Mouse (Mus musculus) embryonic facial prominence, embryonic 15.5 days (tissue): ENCODE results near the gene Jund. TPM values are rescaled to one million over a fixed set of nuclear protein-coding genes. Genes with fewer than 3 reads are reported as not detected.

ENCODE experiments used
- ATAC-seq: fragments of 200-750 bp; cut with Nextera tagmentation; 2 replicates; pipeline ENCODE4 v1.8.0; 2017; ENCODE audit warnings: low read depth, moderate TSS enrichment; ENCODE audit not compliant: insufficient number of reproducible peaks, low FRiP score, low TSS enrichment
- H3K27ac ChIP-seq: fragments of 300-500 bp; sonication (generic); replicated peaks from 2 replicates; pipeline ENCODE4 v1.5.1; 2015; ENCODE audit warnings: mild to moderate bottlenecking, inconsistent platforms
- H3K27me3 ChIP-seq: fragments of 300-500 bp; sonication (generic); 2 replicates; pipeline ENCODE4 v1.6.1; 2015; ENCODE audit warnings: inconsistent platforms
- H3K36me3 ChIP-seq: fragments of 300-500 bp; sonication (generic); 2 replicates; pipeline ENCODE4 v1.6.1; 2015; ENCODE audit warnings: mild to moderate bottlenecking, inconsistent platforms
- H3K4me1 ChIP-seq: fragments of 300-500 bp; sonication (generic); 2 replicates; pipeline ENCODE4 v1.6.1; 2015; ENCODE audit warnings: inconsistent platforms
- H3K4me2 ChIP-seq: fragments of 300-500 bp; sonication (generic); replicated peaks from 2 replicates; pipeline ENCODE4 v1.6.1; 2015; ENCODE audit warnings: mild to moderate bottlenecking, inconsistent platforms
- H3K4me3 ChIP-seq: fragments of 300-500 bp; sonication (generic); replicated peaks from 2 replicates; pipeline ENCODE4 v1.5.1; 2015; ENCODE audit warnings: mild to moderate bottlenecking, inconsistent platforms
- H3K9ac ChIP-seq: fragments of 300-500 bp; sonication (generic); 2 replicates; pipeline ENCODE4 v1.6.1; 2015; ENCODE audit warnings: inconsistent platforms
- H3K9me3 ChIP-seq: fragments of 300-500 bp; sonication (generic); replicated peaks from 2 replicates; pipeline ENCODE4 v1.6.1; 2016; ENCODE audit warnings: inconsistent platforms
- WGBS: fragments of 180-500 bp; shearing (Covaris S2); methylation state at CpG from one replicate; pipeline ENCODE4 v1.1.7; 2015; 5-methylcytosine and 5-hydroxymethylcytosine counted together
- polyA plus RNA-seq: library from polyadenylated mRNA; unstranded; fragments of >200 nt; fragmentation: Nextera tagmentation; extraction: Ambion mirVana; gene quantifications from 2 replicates; pipeline ENCODE4 v1.2.1, GENCODE M21; 2015

Jund gene
- polyA plus RNA-seq, 1 experiment from 2014 or later: 97.7 TPM

GRCm38 (mm10) chr8:70691230-70691629, 7.5 kb upstream of the Jund start:
- WGBS: 56% methylated on average over 4 of the region's 4 CpGs
- peak overlapping the region; percentile 61 for H3K4me2 ChIP-seq
- H3K27me3 ChIP-seq: no peaks in the 10 kb centered on the region
- peak overlapping the region; percentile 39 for H3K4me3 ChIP-seq
- H3K27ac ChIP-seq: peak overlapping the region; percentile 78
- no peak for ATAC-seq
- H3K9me3 ChIP-seq: no peaks in the 10 kb centered on the region
- peaks cover 38% of the 10 kb centered on the region for H3K4me1 ChIP-seq
- no peaks in the 10 kb centered on the region for H3K36me3 ChIP-seq
- no peak overlapping the region for H3K9ac ChIP-seq

- Histone ChIP-seq H3K4me2 (peak overlapping the region; percentile 61), H3K4me3 (peak overlapping the region; percentile 39), H3K9me3 (no peaks in the 10 kb centered on the region), H3K36me3 (no peaks in the 10 kb centered on the region), H3K27ac (peak overlapping the region; percentile 78), H3K9ac (peak overlapping the region; percentile 23), H3K4me1 (peaks cover 43% of the 10 kb centered on the region), H3K27me3 (no peaks in the 10 kb centered on the region)
- 2% methylated on average over 20 of the region's 20 CpGs for WGBS
- peak; percentile 64; the same call in 1 of the 2 replicates for ATAC-seq
These were observed 7.0 kb upstream of the Jund start for GRCm38 (mm10) chr8:70691727-70692231.

- no peak for ATAC-seq
- H3K9me3 ChIP-seq: no peaks in the 10 kb centered on the region
- no peak overlapping the region for H3K27ac ChIP-seq
- no peaks in the 10 kb centered on the region for H3K27me3 ChIP-seq
- H3K4me1 ChIP-seq: peaks cover 58% of the 10 kb centered on the region
- no peak overlapping the region for H3K4me3 ChIP-seq
- WGBS: 65% methylated on average over 5 of the region's 5 CpGs
- no peaks in the 10 kb centered on the region for H3K36me3 ChIP-seq
- H3K9ac ChIP-seq: no peak overlapping the region
- H3K4me2 ChIP-seq: no peak overlapping the region
These were observed 5.1 kb upstream of the Jund start for GRCm38 (mm10) chr8:70693636-70694035.

GRCm38 (mm10) chr8:70695318-70696018, 3.3 kb upstream of the Jund start:
- Histone ChIP-seq H3K9me3 (no peaks in the 10 kb centered on the region), H3K36me3 (no peaks in the 10 kb centered on the region), H3K4me1 (peaks cover 58% of the 10 kb centered on the region), H3K9ac (no peak overlapping the region), H3K4me3 (no peak overlapping the region), H3K27ac (peak overlapping the region; percentile 99), H3K27me3 (no peaks in the 10 kb centered on the region), H3K4me2 (peak overlapping the region; percentile 63)
- no peak for ATAC-seq
- 26% methylated on average over 32 of the region's 32 CpGs for WGBS

- Histone ChIP-seq H3K4me3 (peak overlapping the region; percentile 27), H3K9ac (0 out of 2 replicates have a peak overlapping the region, but pooled peaks have one; percentile 33), H3K4me2 (peak overlapping the region; percentile 63), H3K27ac (peak overlapping the region; percentile 99), H3K27me3 (no peaks in the 10 kb centered on the region), H3K36me3 (0 out of 2 replicates have a peak, but pooled peaks cover 2% of the 10 kb centered on the region), H3K9me3 (no peaks in the 10 kb centered on the region), H3K4me1 (peaks cover 62% of the 10 kb centered on the region)
- WGBS: 6% methylated on average over 31 of the region's 31 CpGs
- no peak for ATAC-seq
These were observed 2.5 kb upstream of the Jund start for GRCm38 (mm10) chr8:70696019-70696885.

- WGBS: 28% methylated on average over 4 of the region's 4 CpGs
- peaks cover 62% of the 10 kb centered on the region for H3K4me1 ChIP-seq
- no peak overlapping the region; the same call in 1 of the 2 replicates for H3K9ac ChIP-seq
- H3K4me2 ChIP-seq: peak overlapping the region; percentile 63
- H3K36me3 ChIP-seq: 0 out of 2 replicates have a peak, but pooled peaks cover 5% of the 10 kb centered on the region
- H3K27me3 ChIP-seq: no peaks in the 10 kb centered on the region
- ATAC-seq: no peak
- H3K27ac ChIP-seq: peak overlapping the region; percentile 99
- H3K4me3 ChIP-seq: peak overlapping the region; percentile 27
- no peaks in the 10 kb centered on the region for H3K9me3 ChIP-seq
These were observed 1.8 kb upstream of the Jund start for GRCm38 (mm10) chr8:70696946-70697345.

- Histone ChIP-seq H3K27me3 (no peaks in the 10 kb centered on the region), H3K27ac (peak overlapping the region; percentile 99), H3K4me1 (peaks cover 62% of the 10 kb centered on the region), H3K36me3 (0 out of 2 replicates have a peak, but pooled peaks cover 5% of the 10 kb centered on the region), H3K9me3 (no peaks in the 10 kb centered on the region), H3K4me2 (peak overlapping the region; percentile 62), H3K4me3 (peak overlapping the region; percentile 94), H3K9ac (no peak overlapping the region)
- no peak for ATAC-seq
- WGBS: 64% methylated on average over 12 of the region's 12 CpGs
These were observed 1.1 kb upstream of the Jund start for GRCm38 (mm10) chr8:70697366-70698250.

- Histone ChIP-seq H3K27me3 (no peaks in the 10 kb centered on the region), H3K4me3 (peak overlapping the region; percentile 94), H3K36me3 (0 out of 2 replicates have a peak, but pooled peaks cover 5% of the 10 kb centered on the region), H3K9ac (peak overlapping the region; percentile 98), H3K4me2 (peak overlapping the region; percentile 62), H3K9me3 (no peaks in the 10 kb centered on the region), H3K27ac (peak overlapping the region; percentile 99), H3K4me1 (peaks cover 55% of the 10 kb centered on the region)
- ATAC-seq: no peak; the same call in none of the 2 replicates
- WGBS: under 1% methylated on average over 83 of the region's 89 CpGs
These were observed 526 bp downstream of the Jund start for GRCm38 (mm10) chr8:70699116-70699833.

GRCm38 (mm10) chr8:70699834-70700554, 1.2 kb downstream of the Jund start:
- Histone ChIP-seq H3K4me3 (peak overlapping the region; percentile 94), H3K9ac (peak overlapping the region; percentile 98), H3K36me3 (0 out of 2 replicates have a peak, but pooled peaks cover 5% of the 10 kb centered on the region), H3K4me2 (peak overlapping the region; percentile 62), H3K27ac (peak overlapping the region; percentile 99), H3K27me3 (no peaks in the 10 kb centered on the region), H3K9me3 (no peaks in the 10 kb centered on the region), H3K4me1 (peaks cover 54% of the 10 kb centered on the region)
- under 1% methylated on average over 58 of the region's 59 CpGs for WGBS
- ATAC-seq: no peak
